Mouse (Mus musculus): ENCODE data around the gene Nes.

- TF ChIP-seq EP300 (IDR thresholded peaks at IDR 0.05) (no peak), CTCF (IDR thresholded peaks at IDR 0.05) (no peak)
Measured at GRCm38 (mm10) chr3:87949955-87950515, 20.8 kb upstream of the Nes start.
